Mouse (Mus musculus): ENCODE measurements around the gene Tenm4. TPM values are rescaled to one million over a fixed set of nuclear protein-coding genes. Genes with fewer than 3 reads are reported as not detected.

Tenm4 gene
- total RNA-seq, 1 experiment = 38.9 TPM

GRCm38 (mm10) chr7:96426954-96427353, 255.9 kb downstream of the Tenm4 start:
- in situ Hi-C loops (cut with MboI; ENCODE audit: low sequenced_read_pairs in 2 of 2, unreplicated experiment in 2 of 2) = no loop called here
- H3K27ac ChIP-seq (ENCODE audit: insufficient read depth, low read depth, low read length, poor library complexity, severe bottlenecking) = no peak overlapping the region
- TF ChIP-seq ZNF384 (IDR thresholded peaks at IDR 0.05; ENCODE audit: low read depth, low read length) (no peak), MAFK (IDR thresholded peaks at IDR 0.05; ENCODE audit: insufficient read depth, low read depth, low read length) (no peak), ZC3H11A (IDR thresholded peaks at IDR 0.05; ENCODE audit: borderline replicate concordance, low read depth, low read length) (no peak), CHD2 (IDR thresholded peaks at IDR 0.05; ENCODE audit: low read depth, low read length) (no peak), HCFC1 (IDR thresholded peaks at IDR 0.05; ENCODE audit: borderline replicate concordance, insufficient read depth, low read length) (no peak)

GRCm38 (mm10) chr7:96433307-96433706, 262.3 kb downstream of the Tenm4 start:
- no peak overlapping the region for H3K4me3 ChIP-seq (ENCODE audit: insufficient read depth in 1 of 2, low read depth in 1 of 2, low read length in 2 of 2, poor library complexity in 1 of 2, severe bottlenecking in 1 of 2)
- no peaks in the 10 kb centered on the region for H3K9me3 ChIP-seq (ENCODE audit: control insufficient read depth, insufficient read depth, low read depth, low read length)
- no peak for DNase-seq (ENCODE audit: low read depth, low spot score)
- no peak overlapping the region for H3K27ac ChIP-seq (ENCODE audit: insufficient read depth, low read depth, low read length, poor library complexity, severe bottlenecking)
- H3K4me1 ChIP-seq (ENCODE audit: control insufficient read depth in 2 of 2, insufficient read depth in 2 of 2, low read length in 2 of 2, poor library complexity in 1 of 2) = no peaks in the 10 kb centered on the region
- H3K9ac ChIP-seq (ENCODE audit: insufficient read depth, low read depth, low read length, poor library complexity, severe bottlenecking) = no peak overlapping the region
- H3K36me3 ChIP-seq (ENCODE audit: control insufficient read depth, insufficient read depth, low read length, poor library complexity, severe bottlenecking) = peaks cover 2% of the 10 kb centered on the region; the same call in 1 of the 2 replicates
- in situ Hi-C loops (cut with MboI; ENCODE audit: low sequenced_read_pairs in 2 of 2, unreplicated experiment in 2 of 2) = no loop called here
- TF ChIP-seq MAFK (IDR thresholded peaks at IDR 0.05; ENCODE audit: insufficient read depth, low read depth, low read length) = no peak
- TF ChIP-seq ZNF384 (IDR thresholded peaks at IDR 0.05; ENCODE audit: low read depth, low read length) = no peak
- no peak for TF ChIP-seq ZC3H11A (IDR thresholded peaks at IDR 0.05; ENCODE audit: borderline replicate concordance, low read depth, low read length)
- TF ChIP-seq HCFC1 (IDR thresholded peaks at IDR 0.05; ENCODE audit: borderline replicate concordance, insufficient read depth, low read length) = no peak
- no peak for TF ChIP-seq CHD2 (IDR thresholded peaks at IDR 0.05; ENCODE audit: low read depth, low read length)

More at GRCm38 (mm10) chr7:96426954-96427353, 255.9 kb downstream of the Tenm4 start:
- no peaks in the 10 kb centered on the region for H3K36me3 ChIP-seq (ENCODE audit: control insufficient read depth, insufficient read depth, low read length, poor library complexity, severe bottlenecking)
- no peak overlapping the region for H3K4me3 ChIP-seq (ENCODE audit: insufficient read depth in 1 of 2, low read depth in 1 of 2, low read length in 2 of 2, poor library complexity in 1 of 2, severe bottlenecking in 1 of 2)
- DNase-seq (ENCODE audit: low read depth, low spot score) = no peak
- H3K9me3 ChIP-seq (ENCODE audit: control insufficient read depth, insufficient read depth, low read depth, low read length) = no peaks in the 10 kb centered on the region
- no peak overlapping the region for H3K9ac ChIP-seq (ENCODE audit: insufficient read depth, low read depth, low read length, poor library complexity, severe bottlenecking)
- no peaks in the 10 kb centered on the region for H3K4me1 ChIP-seq (ENCODE audit: control insufficient read depth in 2 of 2, insufficient read depth in 2 of 2, low read length in 2 of 2, poor library complexity in 1 of 2)

DNA sequence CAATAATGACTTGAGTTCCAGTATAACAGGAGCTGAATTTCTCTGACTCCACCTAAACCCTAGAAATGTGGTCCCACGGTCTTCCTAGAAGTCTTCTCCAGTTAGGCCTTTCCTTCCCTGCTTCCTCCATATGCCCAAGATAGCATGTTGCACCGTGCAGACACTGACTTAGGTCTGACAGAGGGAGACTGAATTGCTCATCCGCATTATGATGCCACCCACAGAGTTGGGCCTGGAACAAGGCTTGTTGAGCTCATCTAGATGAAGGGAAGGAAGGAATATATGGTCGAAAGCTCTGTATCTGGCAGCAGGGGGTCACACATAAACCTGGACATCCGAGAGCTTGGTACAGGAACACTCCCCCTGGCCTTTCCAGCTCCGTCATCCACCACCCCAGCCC, 267.3 kb downstream of the Tenm4 start:
- Histone ChIP-seq H3K36me3 (ENCODE audit: control insufficient read depth, insufficient read depth, low read length, poor library complexity, severe bottlenecking) (peaks cover 2% of the 10 kb centered on the region; the same call in 1 of the 2 replicates), H3K9me3 (ENCODE audit: control insufficient read depth, insufficient read depth, low read depth, low read length) (no peaks in the 10 kb centered on the region), H3K4me3 (ENCODE audit: insufficient read depth in 1 of 2, low read depth in 1 of 2, low read length in 2 of 2, poor library complexity in 1 of 2, severe bottlenecking in 1 of 2) (no peak overlapping the region), H3K27ac (ENCODE audit: insufficient read depth, low read depth, low read length, poor library complexity, severe bottlenecking) (no peak overlapping the region), H3K4me1 (ENCODE audit: control insufficient read depth in 2 of 2, insufficient read depth in 2 of 2, low read length in 2 of 2, poor library complexity in 1 of 2) (no peaks in the 10 kb centered on the region; a peak in 1 of 4 replicates), H3K9ac (ENCODE audit: insufficient read depth, low read depth, low read length, poor library complexity, severe bottlenecking) (no peak overlapping the region)
- TF ChIP-seq ZNF384 (IDR thresholded peaks at IDR 0.05; ENCODE audit: low read depth, low read length) = no peak
- TF ChIP-seq HCFC1 (IDR thresholded peaks at IDR 0.05; ENCODE audit: borderline replicate concordance, insufficient read depth, low read length) = no peak
- no peak for TF ChIP-seq MAFK (IDR thresholded peaks at IDR 0.05; ENCODE audit: insufficient read depth, low read depth, low read length)
- TF ChIP-seq ZC3H11A (IDR thresholded peaks at IDR 0.05; ENCODE audit: borderline replicate concordance, low read depth, low read length) = no peak
- TF ChIP-seq CHD2 (IDR thresholded peaks at IDR 0.05; ENCODE audit: low read depth, low read length) = no peak
- DNase-seq (ENCODE audit: low read depth, low spot score) = no peak
- in situ Hi-C loops (cut with MboI; ENCODE audit: low sequenced_read_pairs in 2 of 2, unreplicated experiment in 2 of 2) = no loop called here

DNA sequence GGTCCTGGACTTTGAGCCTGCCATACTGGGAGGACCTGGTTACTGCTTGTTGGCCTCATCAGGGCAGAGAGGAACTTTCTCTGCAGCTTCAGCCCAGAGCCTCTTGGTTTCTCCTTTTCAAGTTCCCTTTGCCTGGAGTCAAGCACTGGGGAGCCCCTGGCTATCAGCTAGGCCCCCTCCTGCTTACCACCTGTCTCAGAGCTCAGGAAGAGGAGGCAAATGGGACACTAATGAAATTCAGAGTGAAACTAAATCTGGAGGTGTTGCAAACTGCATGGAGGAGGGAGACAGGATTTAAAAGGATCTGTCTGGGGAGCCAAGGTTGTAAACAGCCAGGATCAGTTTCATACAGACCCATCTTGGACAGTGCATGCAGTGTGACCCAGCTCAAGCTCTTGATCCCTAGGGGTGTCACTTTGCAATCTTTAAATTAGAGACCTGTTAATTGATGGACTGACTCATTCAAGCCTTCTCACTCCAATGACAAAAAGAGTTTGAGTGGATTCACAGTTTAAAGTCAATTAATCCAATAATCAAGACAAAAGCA, 269.2 kb downstream of the Tenm4 start:
- Histone ChIP-seq H3K4me1 (ENCODE audit: control insufficient read depth in 2 of 2, insufficient read depth in 2 of 2, low read length in 2 of 2, poor library complexity in 1 of 2) (no peaks in the 10 kb centered on the region; a peak in 1 of 4 replicates), H3K4me3 (ENCODE audit: insufficient read depth in 1 of 2, low read depth in 1 of 2, low read length in 2 of 2, poor library complexity in 1 of 2, severe bottlenecking in 1 of 2) (no peak overlapping the region), H3K9ac (ENCODE audit: insufficient read depth, low read depth, low read length, poor library complexity, severe bottlenecking) (no peak overlapping the region), H3K9me3 (ENCODE audit: control insufficient read depth, insufficient read depth, low read depth, low read length) (no peaks in the 10 kb centered on the region), H3K36me3 (ENCODE audit: control insufficient read depth, insufficient read depth, low read length, poor library complexity, severe bottlenecking) (peaks cover 2% of the 10 kb centered on the region; the same call in 1 of the 2 replicates), H3K27ac (ENCODE audit: insufficient read depth, low read depth, low read length, poor library complexity, severe bottlenecking) (no peak overlapping the region)
- in situ Hi-C loops (cut with MboI; ENCODE audit: low sequenced_read_pairs in 2 of 2, unreplicated experiment in 2 of 2) = no loop called here
- no peak for DNase-seq (ENCODE audit: low read depth, low spot score)
- TF ChIP-seq MAFK (IDR thresholded peaks at IDR 0.05; ENCODE audit: insufficient read depth, low read depth, low read length) (no peak), ZNF384 (IDR thresholded peaks at IDR 0.05; ENCODE audit: low read depth, low read length) (no peak), CHD2 (IDR thresholded peaks at IDR 0.05; ENCODE audit: low read depth, low read length) (no peak), ZC3H11A (IDR thresholded peaks at IDR 0.05; ENCODE audit: borderline replicate concordance, low read depth, low read length) (no peak), HCFC1 (IDR thresholded peaks at IDR 0.05; ENCODE audit: borderline replicate concordance, insufficient read depth, low read length) (no peak)
